Mouse (Mus musculus) G1E (cell line): ENCODE measurements around the gene Lrguk.

ENCODE experiments used
- CTCF ChIP-seq: IDR thresholded peaks from 2 replicates; pipeline ENCODE4 v1.5.1; 2012; ENCODE audit warnings: low read depth, low read length, inconsistent platforms, mixed read lengths
- POLR2AphosphoS5 ChIP-seq: IDR thresholded peaks from 2 replicates; pipeline ENCODE4 v1.6.1; 2012; ENCODE audit warnings: low read depth, low read length, inconsistent platforms; ENCODE audit not compliant: insufficient replicate concordance
- TAL1 ChIP-seq: conservative IDR thresholded peaks from 2 replicates; pipeline ENCODE4 v1.6.1; 2012; ENCODE audit warnings: low read depth, low read length, inconsistent platforms, mixed read lengths

DNA sequence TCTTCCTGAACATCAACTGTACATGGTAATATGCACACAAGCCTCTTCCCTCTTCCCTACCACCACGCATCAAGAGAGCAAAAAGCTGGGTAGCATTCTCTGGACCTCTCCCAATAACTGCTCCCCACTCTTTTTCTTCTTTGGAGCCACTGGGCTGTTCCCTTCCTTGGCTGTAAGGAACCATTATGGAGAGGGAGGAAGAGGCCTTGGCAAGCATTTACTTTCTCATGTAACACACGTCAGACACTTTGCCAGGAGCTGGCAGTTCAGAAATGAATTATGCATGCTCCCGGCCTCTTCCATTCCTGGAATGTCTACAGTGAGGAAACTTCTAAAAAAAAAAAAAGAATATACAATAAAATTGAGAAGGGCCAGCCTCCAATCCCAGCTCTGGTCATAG is 125.0 kb downstream of the Lrguk start:
- TF ChIP-seq POLR2AphosphoS5 (no peak), CTCF (no peak), TAL1 (no peak)
